Comparison of ENCODE assay signal across 26 mouse cellular contexts in the genomic region with DNA sequence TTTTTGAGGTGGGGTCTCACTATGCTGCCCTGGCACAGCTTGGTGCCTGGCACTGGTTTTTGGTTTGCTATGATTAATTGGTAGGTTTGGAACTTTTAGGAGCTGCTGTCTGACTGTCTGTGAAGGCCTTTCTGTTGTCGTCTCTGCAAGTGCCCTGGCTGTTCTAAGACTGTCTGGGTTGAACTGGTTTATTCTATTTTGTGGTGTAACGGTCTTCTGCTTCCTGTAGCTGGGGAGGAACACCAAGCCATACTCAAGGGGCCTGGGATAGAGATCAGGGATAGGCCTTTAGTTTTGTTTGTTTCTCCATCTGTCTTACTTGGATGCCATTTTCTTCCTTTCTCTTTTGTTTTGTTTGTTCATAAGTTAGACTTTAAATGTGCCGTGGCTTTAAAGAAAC. TPM values are rescaled to one million over a fixed set of nuclear protein-coding genes. Genes with fewer than 3 reads are reported as not detected.
A peak's percentile ranks its signal among the peaks of the same experiment; 100 is the strongest.
DNase-seq lines count a peak whose midpoint lies in the region; ATAC-seq and TF ChIP-seq lines count a peak whose summit lies in the region.
"Had no signal": no experiment of that assay in that cellular context is flagged by ENCODE, and none has a peak within 500 bp of the region (broad histone marks: within the 10 kb centered on the region; RNA-seq: fewer than 3 reads in every experiment).

No protein-coding gene starts in this region.

- no peaks in the 10 kb centered on the region for H3K9me3 ChIP-seq in forebrain, embryonic 16.5 days (ENCODE audit: control insufficient read depth, low read length)
- H3K9me3 ChIP-seq in forebrain, embryonic 14.5 days (replicated peaks; ENCODE audit: control insufficient read depth, low read length) = no peaks in the 10 kb centered on the region
- H3K9me3 ChIP-seq in liver, embryonic 15.5 days (replicated peaks) = no peaks in the 10 kb centered on the region
- H3K9me3 ChIP-seq in midbrain, embryonic 11.5 days (ENCODE audit: control insufficient read depth, low read length) = no peaks in the 10 kb centered on the region
- H3K9me3 ChIP-seq: embryonic facial prominence, embryonic 13.5 days; forebrain, embryonic 15.5 days; G1E; heart, embryonic 13.5 days; hindbrain, embryonic 13.5 days; midbrain, embryonic 13.5 days had no signal

- no peaks in the 10 kb centered on the region for H3K36me3 ChIP-seq in forebrain, embryonic 16.5 days (ENCODE audit: control insufficient read depth, insufficient read depth)
- H3K36me3 ChIP-seq in forebrain, embryonic 14.5 days (ENCODE audit: control insufficient read depth, insufficient read depth, low read length) = peaks cover 11% of the 10 kb centered on the region
- no peaks in the 10 kb centered on the region for H3K36me3 ChIP-seq in spleen, adult 2 months (ENCODE audit: control insufficient read depth, insufficient read depth, low read length)
- 0 out of 2 replicates have a peak, but pooled peaks cover 4% of the 10 kb centered on the region for H3K36me3 ChIP-seq in liver, embryonic 15.5 days (replicated peaks)
- H3K36me3 ChIP-seq in midbrain, embryonic 11.5 days (ENCODE audit: control insufficient read depth, insufficient read depth, low read length) = no peaks in the 10 kb centered on the region; the same call in 1 of the 2 replicates
- H3K36me3 ChIP-seq: embryonic facial prominence, embryonic 13.5 days; forebrain, embryonic 15.5 days; G1E; heart, embryonic 13.5 days; hindbrain, embryonic 13.5 days had no signal

- no peak overlapping the region for H3K9ac ChIP-seq in forebrain, embryonic 16.5 days (replicated peaks; ENCODE audit: low read depth, low read length)
- no peak overlapping the region for H3K9ac ChIP-seq in forebrain, embryonic 14.5 days (ENCODE audit: low read length)
- H3K9ac ChIP-seq in liver, embryonic 15.5 days = no peak overlapping the region
- no peak overlapping the region for H3K9ac ChIP-seq in midbrain, embryonic 11.5 days (ENCODE audit: low read length)
- H3K9ac ChIP-seq: embryonic facial prominence, embryonic 13.5 days; forebrain, embryonic 15.5 days; heart, embryonic 13.5 days; hindbrain, embryonic 13.5 days; midbrain, embryonic 13.5 days had no signal

- H3K4me1 ChIP-seq in forebrain, embryonic 16.5 days (replicated peaks; ENCODE audit: control insufficient read depth, insufficient read depth, low read length) = peaks cover 7% of the 10 kb centered on the region; the same call in 1 of the 2 replicates
- H3K4me1 ChIP-seq in forebrain, embryonic 14.5 days (ENCODE audit: control insufficient read depth, insufficient read depth, low read length) = no peaks in the 10 kb centered on the region
- peaks cover 12% of the 10 kb centered on the region for H3K4me1 ChIP-seq in spleen, adult 2 months (ENCODE audit: control insufficient read depth, insufficient read depth, insufficient read length)
- H3K4me1 ChIP-seq in liver, embryonic 15.5 days (replicated peaks) = peaks cover 26% of the 10 kb centered on the region
- H3K4me1 ChIP-seq in midbrain, embryonic 11.5 days (ENCODE audit: control insufficient read depth, insufficient read depth, low read length) = no peaks in the 10 kb centered on the region

- no peak for DNase-seq in forebrain, embryonic 14.5 days (ENCODE audit: low spot score)
- no peak for DNase-seq in spleen, adult 2 months (ENCODE audit: low read depth in 1 of 2, low spot score in 2 of 2)
- DNase-seq in spleen, adult 12 weeks (ENCODE audit: low spot score) = no peak
- no peak for DNase-seq in midbrain, embryonic 11.5 days (ENCODE audit: low spot score, missing footprints)
- DNase-seq: adrenal gland, postnatal 36 days; cerebellum, adult 11 months; cerebellum, postnatal 10 days; gastrocnemius, postnatal 14 days; heart, adult 18-20 months; kidney, adult 2 months; kidney, postnatal 14 days; lung, adult 18-20 months; lung, postnatal 10 days; spleen, adult 18-20 months had no signal

- no peak for TF ChIP-seq POLR2A in spleen, adult 2 months (IDR thresholded peaks at IDR 0.05; ENCODE audit: low read depth, low read length)

- H3K27me3 ChIP-seq in forebrain, embryonic 16.5 days (replicated peaks; ENCODE audit: control insufficient read depth, insufficient read depth, low read length) = no peaks in the 10 kb centered on the region
- no peaks in the 10 kb centered on the region for H3K27me3 ChIP-seq in forebrain, embryonic 14.5 days (replicated peaks; ENCODE audit: control insufficient read depth, insufficient read depth, low read length)
- H3K27me3 ChIP-seq in spleen, adult 2 months (ENCODE audit: control insufficient read depth, insufficient read depth, low read length) = no peaks in the 10 kb centered on the region
- no peaks in the 10 kb centered on the region for H3K27me3 ChIP-seq in liver, embryonic 15.5 days
- H3K27me3 ChIP-seq in midbrain, embryonic 11.5 days (ENCODE audit: control insufficient read depth, insufficient read depth, low read length) = no peaks in the 10 kb centered on the region
- H3K27me3 ChIP-seq: embryonic facial prominence, embryonic 13.5 days; forebrain, embryonic 15.5 days; heart, embryonic 13.5 days; hindbrain, embryonic 13.5 days; midbrain, embryonic 13.5 days; Patski had no signal

- WGBS in forebrain, embryonic 16.5 days = 51% methylated on average over 3 of the region's 3 CpGs
- 63% methylated on average over 3 of the region's 3 CpGs for WGBS in forebrain, embryonic 14.5 days
- WGBS in spleen, adult 2 months = 14% methylated on average over 3 of the region's 3 CpGs
- WGBS in liver, embryonic 15.5 days (ENCODE audit: insufficient replicate concordance) = 28% methylated on average over 3 of the region's 3 CpGs
- WGBS in midbrain, embryonic 11.5 days = 83% methylated on average over 3 of the region's 3 CpGs

- no peak overlapping the region for H3K4me3 ChIP-seq in forebrain, embryonic 16.5 days (replicated peaks; ENCODE audit: low read length)
- no peak overlapping the region for H3K4me3 ChIP-seq in forebrain, embryonic 14.5 days (ENCODE audit: low read depth, low read length)
- H3K4me3 ChIP-seq in spleen, adult 2 months (ENCODE audit: extremely low read depth, insufficient read depth, insufficient read length) = no peak overlapping the region
- no peak overlapping the region for H3K4me3 ChIP-seq in liver, embryonic 15.5 days (replicated peaks)
- H3K4me3 ChIP-seq in midbrain, embryonic 11.5 days (ENCODE audit: low read depth, low read length) = no peak overlapping the region
- H3K4me3 ChIP-seq: embryonic facial prominence, embryonic 13.5 days; forebrain, embryonic 15.5 days; heart, embryonic 13.5 days; hindbrain, embryonic 13.5 days; midbrain, embryonic 13.5 days had no signal

- ATAC-seq in forebrain, embryonic 16.5 days = no peak
- ATAC-seq in forebrain, embryonic 14.5 days = no peak
- peak; percentile 23 for ATAC-seq in CD4-positive, CD25-positive, alpha-beta regulatory T cell, adult 4 months
- no peak for ATAC-seq in liver, embryonic 15.5 days (ENCODE audit: insufficient read depth)
- no peak for ATAC-seq in erythroblast, adult 5-6 weeks (replicated peaks; ENCODE audit: low FRiP score, poor library complexity, severe bottlenecking)
- ATAC-seq in midbrain, embryonic 11.5 days (ENCODE audit: low FRiP score) = no peak
- ATAC-seq: forebrain, embryonic 15.5 days; midbrain, embryonic 13.5 days; Patski had no signal

- TF ChIP-seq CTCF in spleen, adult 2 months (IDR thresholded peaks at IDR 0.05; ENCODE audit: extremely low read depth, insufficient read depth, insufficient read length, insufficient replicate concordance) = no peak

- no peak overlapping the region for H3K4me2 ChIP-seq in forebrain, embryonic 16.5 days (ENCODE audit: low read length)
- no peak overlapping the region for H3K4me2 ChIP-seq in forebrain, embryonic 14.5 days (ENCODE audit: low read length)
- 0 out of 2 replicates have a peak overlapping the region, but pooled peaks have one; percentile 21 for H3K4me2 ChIP-seq in liver, embryonic 15.5 days
- H3K4me2 ChIP-seq in midbrain, embryonic 11.5 days = no peak overlapping the region
- H3K4me2 ChIP-seq: embryonic facial prominence, embryonic 13.5 days; forebrain, embryonic 15.5 days; heart, embryonic 13.5 days; hindbrain, embryonic 13.5 days; midbrain, embryonic 13.5 days had no signal

- H3K27ac ChIP-seq in forebrain, embryonic 16.5 days (ENCODE audit: low read length) = peak overlapping the region; percentile 10; the same call in 1 of the 2 replicates
- H3K27ac ChIP-seq in forebrain, embryonic 14.5 days (ENCODE audit: low read depth, low read length) = no peak overlapping the region
- H3K27ac ChIP-seq in spleen, adult 2 months (ENCODE audit: insufficient read depth, low read length) = peak overlapping the region; percentile 26
- no peak overlapping the region for H3K27ac ChIP-seq in liver, embryonic 15.5 days (replicated peaks)
- H3K27ac ChIP-seq in midbrain, embryonic 11.5 days (ENCODE audit: low read depth, low read length) = no peak overlapping the region
- H3K27ac ChIP-seq: embryonic facial prominence, embryonic 13.5 days; forebrain, embryonic 15.5 days; heart, embryonic 13.5 days; hindbrain, embryonic 13.5 days; midbrain, embryonic 13.5 days had no signal

RNA-seq across cellular contexts. Expression of gene C1qtnf9, which starts 46.0 kb away (rescaled TPM):
- polyA plus RNA-seq in forebrain, embryonic 16.5 days (2015; fragmentation: Nextera tagmentation; extraction: Ambion mirVana) = 0.21 TPM in 1 of 2 replicates, not detected in the other
- polyA plus RNA-seq in forebrain, embryonic 14.5 days (2014; fragmentation: Nextera tagmentation; extraction: Ambion mirVana) = not detected in 2 replicates
- 0.23 and 0.31 TPM in 2 replicates for polyA plus RNA-seq in spleen, adult 2 months (2012; rRNA removed)
- polyA plus RNA-seq in CD4-positive, CD25-positive, alpha-beta regulatory T cell, adult 4 months (2017; shearing (Covaris generic)) = under 1 TPM in 1 of 2 experiments, not detected in 1; 0.39 TPM
- 0.17 and 0.23 TPM in 2 replicates for polyA plus RNA-seq in liver, embryonic 15.5 days (2015; fragmentation: Nextera tagmentation; extraction: Ambion mirVana)
- total RNA-seq in erythroblast, adult 5-6 weeks (2015; ENCODE audit: low replicate concordance) = not detected in 2 replicates
- not detected in 2 replicates for total RNA-seq in erythroblast, adult 5-6 weeks (2017; ENCODE audit: low replicate concordance)
- not detected in 2 replicates for polyA plus RNA-seq in midbrain, embryonic 11.5 days (2014; fragmentation: Nextera tagmentation; extraction: Ambion mirVana)
- polyA plus RNA-seq: G1E; midbrain, embryonic 13.5 days; neural tube, embryonic 11.5 days; Patski had no signal

Comparison
In these comparisons a context has a peak if more than half of its experiments do, and no peak if none do; other contexts are left out.
1. H3K27ac ChIP-seq: peak in forebrain, embryonic 16.5 days (single experiment) and spleen, adult 2 months (single experiment); none in forebrain, embryonic 14.5 days (single experiment), liver, embryonic 15.5 days (single experiment) and midbrain, embryonic 11.5 days (single experiment).